29 mouse cellular contexts compared by ENCODE assay signal in genomic region chr7:113915936-113916335, GRCm38 (mm10).
DNase-seq lines count a peak whose midpoint lies in the region; ATAC-seq and TF ChIP-seq lines count a peak whose summit lies in the region.
"Had no signal": no experiment of that assay in that cellular context is flagged by ENCODE, and none has a peak within 500 bp of the region (broad histone marks: within the 10 kb centered on the region; RNA-seq: fewer than 3 reads in every experiment).

No protein-coding gene starts in this region.

- H3K27ac ChIP-seq in embryonic facial prominence, embryonic 12.5 days = 0 out of 2 replicates have a peak overlapping the region, but pooled peaks have one; percentile 7
- H3K27ac ChIP-seq in embryonic facial prominence, embryonic 10.5 days (replicated peaks) = no peak overlapping the region
- peak overlapping the region; percentile 43; the same call in 1 of the 2 replicates for H3K27ac ChIP-seq in layer of hippocampus, adult 2 months
- H3K27ac ChIP-seq: forebrain, embryonic 13.5 days; heart, adult 2 months; hindbrain, embryonic 14.5 days; limb, embryonic 12.5 days; liver, embryonic 12.5 days; midbrain, embryonic 13.5 days; stomach, postnatal 0 days had no signal

- WGBS in embryonic facial prominence, embryonic 12.5 days = 71% methylated on average over 4 of the region's 4 CpGs
- 83% methylated on average over 4 of the region's 4 CpGs for WGBS in embryonic facial prominence, embryonic 10.5 days

- ATAC-seq in embryonic facial prominence, embryonic 12.5 days (ENCODE audit: insufficient number of reproducible peaks, insufficient read depth, low FRiP score, low TSS enrichment) = no peak
- ATAC-seq: forebrain, embryonic 13.5 days; intestine, postnatal 0 days; liver, embryonic 12.5 days; liver, postnatal 0 days; lung, postnatal 0 days; midbrain, embryonic 13.5 days had no signal

- H3K4me2 ChIP-seq in embryonic facial prominence, embryonic 12.5 days (replicated peaks) = no peak overlapping the region
- H3K4me2 ChIP-seq: forebrain, embryonic 13.5 days; heart, embryonic 12.5 days; hindbrain, embryonic 14.5 days; limb, embryonic 12.5 days; liver, embryonic 12.5 days; midbrain, embryonic 13.5 days had no signal

- no peaks in the 10 kb centered on the region for H3K4me1 ChIP-seq in embryonic facial prominence, embryonic 12.5 days
- no peaks in the 10 kb centered on the region for H3K4me1 ChIP-seq in embryonic facial prominence, embryonic 10.5 days
- H3K4me1 ChIP-seq: forebrain, embryonic 13.5 days; limb, embryonic 12.5 days; liver, embryonic 12.5 days; megakaryocyte, embryonic 14.5 days; midbrain, embryonic 13.5 days had no signal

- no peaks in the 10 kb centered on the region for H3K36me3 ChIP-seq in embryonic facial prominence, embryonic 12.5 days
- no peaks in the 10 kb centered on the region for H3K36me3 ChIP-seq in embryonic facial prominence, embryonic 10.5 days (replicated peaks)
- H3K36me3 ChIP-seq: G1E; limb, embryonic 12.5 days; liver, embryonic 12.5 days; midbrain, embryonic 13.5 days had no signal

- 0 out of 2 replicates have a peak, but pooled peaks cover 3% of the 10 kb centered on the region for H3K9me3 ChIP-seq in embryonic facial prominence, embryonic 12.5 days
- H3K9me3 ChIP-seq in embryonic facial prominence, embryonic 10.5 days = no peaks in the 10 kb centered on the region
- H3K9me3 ChIP-seq: forebrain, embryonic 13.5 days; heart, embryonic 12.5 days; limb, embryonic 12.5 days; liver, embryonic 12.5 days; midbrain, embryonic 13.5 days had no signal

- DNase-seq in embryonic facial prominence, embryonic 10.5 days (ENCODE audit: low spot score) = no peak
- no peak for DNase-seq in layer of hippocampus, adult 2 months (ENCODE audit: low spot score in 2 of 2)
- DNase-seq in layer of hippocampus, adult 9-10 months (ENCODE audit: low spot score) = no peak
- DNase-seq in right cerebral cortex, adult 18-20 months = peak; percentile 31
- DNase-seq in right cerebral cortex, postnatal 36 days (ENCODE audit: low spot score in 2 of 2) = no peak
- DNase-seq in telencephalon, adult 2 months (ENCODE audit: low read depth, low spot score) = peak; percentile 45
- DNase-seq in urinary bladder, postnatal 36 days (ENCODE audit: low spot score in 2 of 2) = no peak
- DNase-seq: adrenal gland, adult 8-10 months; cerebellum, adult 8-10 months; cerebellum, postnatal 25 days; gastrocnemius, postnatal 36 days; heart, adult 2 months; kidney, postnatal 4 days; liver, postnatal 0 days; lung, postnatal 4 days; right cerebral cortex, postnatal 4 days; thymus, postnatal 4 days had no signal

- no peak overlapping the region for H3K4me3 ChIP-seq in embryonic facial prominence, embryonic 12.5 days
- no peak overlapping the region for H3K4me3 ChIP-seq in embryonic facial prominence, embryonic 10.5 days
- H3K4me3 ChIP-seq in layer of hippocampus, adult 2 months = no peak overlapping the region
- H3K4me3 ChIP-seq: forebrain, embryonic 13.5 days; heart, adult 2 months; heart, embryonic 12.5 days; limb, embryonic 12.5 days; liver, embryonic 12.5 days; megakaryocyte, embryonic 14.5 days; midbrain, embryonic 13.5 days had no signal

- H3K9ac ChIP-seq in embryonic facial prominence, embryonic 12.5 days = no peak overlapping the region
- H3K9ac ChIP-seq: forebrain, embryonic 13.5 days; heart, embryonic 12.5 days; hindbrain, embryonic 14.5 days; limb, embryonic 12.5 days; liver, embryonic 12.5 days; liver, postnatal 0 days; midbrain, embryonic 13.5 days had no signal

- no peaks in the 10 kb centered on the region for H3K27me3 ChIP-seq in embryonic facial prominence, embryonic 12.5 days
- H3K27me3 ChIP-seq in embryonic facial prominence, embryonic 10.5 days (replicated peaks; ENCODE audit: low read depth, poor library complexity, severe bottlenecking) = no peaks in the 10 kb centered on the region
- H3K27me3 ChIP-seq: forebrain, embryonic 13.5 days; heart, embryonic 12.5 days; limb, embryonic 12.5 days; liver, embryonic 12.5 days; midbrain, embryonic 13.5 days had no signal

- TF ChIP-seq CTCF in layer of hippocampus, adult 2 months (conservative IDR thresholded peaks at IDR 0.05) = no peak

Comparison
In these comparisons a context has a peak if more than half of its experiments do, and no peak if none do; other contexts are left out.
1. DNase-seq: peak in right cerebral cortex, adult 18-20 months (single experiment) and telencephalon, adult 2 months (single experiment); none in embryonic facial prominence, embryonic 10.5 days (single experiment), layer of hippocampus, adult 2 months (0 of 2), layer of hippocampus, adult 9-10 months (single experiment), right cerebral cortex, postnatal 36 days (0 of 2) and urinary bladder, postnatal 36 days (0 of 2).